Mouse (Mus musculus) kidney, adult 18-20 months (tissue): ENCODE results near the gene Glb1.

Experiments used
- DNase-seq: peaks from one replicate; pipeline ENCODE4 v3.0.0; 2021

Gene Glb1

GRCm38 (mm10) chr9:114446887-114447286 lies 46.0 kb downstream of the Glb1 start:
- no peak for DNase-seq

- DNase-seq, result no peak
Measured at GRCm38 (mm10) chr9:114448700-114449099, 47.8 kb downstream of the Glb1 start.

- DNase-seq, result no peak
Measured at GRCm38 (mm10) chr9:114449120-114449754, 48.4 kb downstream of the Glb1 start.

GRCm38 (mm10) chr9:114451615-114452014 lies 50.7 kb downstream of the Glb1 start:
- DNase-seq, result no peak

GRCm38 (mm10) chr9:114452418-114452817 lies 51.5 kb downstream of the Glb1 start:
- DNase-seq, result no peak

GRCm38 (mm10) chr9:114455420-114455819 lies 54.5 kb downstream of the Glb1 start:
- no peak for DNase-seq

GRCm38 (mm10) chr9:114458436-114458835 lies 57.6 kb downstream of the Glb1 start:
- DNase-seq, result no peak

- DNase-seq, result no peak
Measured at GRCm38 (mm10) chr9:114462569-114462968, 61.7 kb downstream of the Glb1 start.

- no peak for DNase-seq
Measured at GRCm38 (mm10) chr9:114465442-114465841, 64.6 kb downstream of the Glb1 start.

- no peak for DNase-seq
Measured at GRCm38 (mm10) chr9:114466871-114467270, 66.0 kb downstream of the Glb1 start.

GRCm38 (mm10) chr9:114468217-114468616 lies 67.3 kb downstream of the Glb1 start:
- no peak for DNase-seq

- no peak for DNase-seq
Measured at GRCm38 (mm10) chr9:114468701-114469100, 67.8 kb downstream of the Glb1 start.

GRCm38 (mm10) chr9:114471892-114472291 lies 71.0 kb downstream of the Glb1 start:
- DNase-seq, result no peak

GRCm38 (mm10) chr9:114477019-114477418 lies 76.1 kb downstream of the Glb1 start:
- DNase-seq, result no peak

GRCm38 (mm10) chr9:114480940-114481339 lies 80.1 kb downstream of the Glb1 start:
- no peak for DNase-seq

- DNase-seq, result no peak
Measured at GRCm38 (mm10) chr9:114484771-114485170, 83.9 kb downstream of the Glb1 start.

GRCm38 (mm10) chr9:114486808-114487207 lies 85.9 kb downstream of the Glb1 start:
- DNase-seq, result no peak

GRCm38 (mm10) chr9:114487481-114488258 lies 86.8 kb downstream of the Glb1 start:
- no peak for DNase-seq

GRCm38 (mm10) chr9:114496469-114496868 lies 95.6 kb downstream of the Glb1 start:
- no peak for DNase-seq

GRCm38 (mm10) chr9:114498218-114498617 lies 97.3 kb downstream of the Glb1 start:
- DNase-seq, result peak; percentile 87

GRCm38 (mm10) chr9:114499783-114500515 lies 99.1 kb downstream of the Glb1 start:
- DNase-seq, result peak; percentile 70

- no peak for DNase-seq
Measured at GRCm38 (mm10) chr9:114501111-114501510, 100.2 kb downstream of the Glb1 start.

- DNase-seq, result no peak
Measured at GRCm38 (mm10) chr9:114501913-114502312, 101.0 kb downstream of the Glb1 start.
